Mouse (Mus musculus) CH12.LX (cell line): ENCODE data around the gene Ptma.

ENCODE experiments used
- BHLHE40 ChIP-seq: IDR thresholded peaks from 2 replicates; pipeline ENCODE4 v1.6.1; 2011; ENCODE audit warnings: mild to moderate bottlenecking, low read depth, low read length, improper control_type of control experiment
- CHD2 ChIP-seq: IDR thresholded peaks from 2 replicates; pipeline ENCODE4 v1.6.1; 2011; ENCODE audit warnings: low read length, improper control_type of control experiment
- CTCF ChIP-seq, 2 experiments: IDR thresholded peaks in 1 of 2; conservative IDR thresholded peaks in 1 of 2; 2 replicates each; pipeline ENCODE4 v1.5.1; 2011 to 2012; ENCODE audit warnings: low read depth in 2 of 2, low read length in 2 of 2, improper control_type of control experiment in 1 of 2, inconsistent platforms in 1 of 2, mild to moderate bottlenecking in 1 of 2, moderate library complexity in 1 of 2
- ELF1 ChIP-seq: IDR thresholded peaks from 2 replicates; pipeline ENCODE4 v1.6.1; 2014; ENCODE audit warnings: low read depth, mild to moderate bottlenecking, inconsistent platforms, low read length, improper control_type of control experiment
- EP300 ChIP-seq: IDR thresholded peaks from 2 replicates; pipeline ENCODE4 v1.6.1; 2011; ENCODE audit warnings: low read length, improper control_type of control experiment
- KAT2A ChIP-seq: IDR thresholded peaks from 2 replicates; pipeline ENCODE4 v1.6.1; 2012; ENCODE audit warnings: low read length, improper control_type of control experiment, inconsistent platforms; ENCODE audit not compliant: insufficient replicate concordance
- MAX ChIP-seq: IDR thresholded peaks from 2 replicates; pipeline ENCODE4 v1.6.1; 2011; ENCODE audit warnings: low read length, improper control_type of control experiment
- MYC ChIP-seq: IDR thresholded peaks from 2 replicates; pipeline ENCODE4 v1.6.1; 2011; ENCODE audit warnings: low read depth, mild to moderate bottlenecking, improper control_type of control experiment, low read length
- POLR2A ChIP-seq: IDR thresholded peaks from 2 replicates; pipeline ENCODE4 v1.6.1; 2011; ENCODE audit warnings: low read depth, mild to moderate bottlenecking, improper control_type of control experiment, low read length
- SIN3A ChIP-seq: IDR thresholded peaks from 2 replicates; pipeline ENCODE4 v1.6.1; 2012; ENCODE audit warnings: low read length, improper control_type of control experiment, inconsistent platforms
- USF1 ChIP-seq: IDR thresholded peaks from 2 replicates; pipeline ENCODE4 v1.6.1; 2014; ENCODE audit warnings: low read depth, mild to moderate bottlenecking, inconsistent platforms, low read length, improper control_type of control experiment
- ZC3H11A ChIP-seq: IDR thresholded peaks from 2 replicates; pipeline ENCODE4 v1.6.1; 2012; ENCODE audit warnings: low read depth, mild to moderate bottlenecking, inconsistent platforms, low read length, improper control_type of control experiment
- ZNF384 ChIP-seq: IDR thresholded peaks from 2 replicates; pipeline ENCODE4 v1.6.1; 2012; ENCODE audit warnings: low read depth, low read length, improper control_type of control experiment, inconsistent platforms

DNA sequence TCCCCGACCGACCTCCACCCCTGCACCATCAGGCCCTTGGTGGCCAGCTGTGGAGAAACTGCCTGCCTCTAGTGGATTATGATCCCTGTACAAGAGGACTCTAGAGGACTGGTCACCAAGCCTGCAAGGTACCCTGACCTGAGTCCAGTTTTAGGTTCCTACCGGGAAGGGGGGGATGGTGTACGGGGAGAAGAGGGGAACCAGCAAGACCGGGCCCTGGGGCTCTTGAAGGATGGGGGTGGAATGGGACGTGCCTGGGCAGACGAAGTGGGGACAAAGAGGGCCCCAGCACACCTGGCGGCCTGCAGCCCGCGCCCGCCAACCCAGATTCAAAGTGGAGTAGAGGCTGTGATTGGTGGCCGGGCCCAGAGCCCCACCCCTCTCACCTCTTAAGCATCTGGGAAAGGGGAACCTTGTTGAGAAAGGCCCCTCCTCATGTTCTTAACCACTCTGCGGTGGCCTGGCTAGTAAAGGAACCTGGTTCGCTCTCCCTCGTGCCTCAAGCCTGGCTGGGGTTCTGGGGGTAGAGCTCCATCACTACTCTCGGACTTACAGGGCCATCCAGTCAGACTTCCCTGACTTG lies 23.3 kb upstream of the Ptma start:
- TF ChIP-seq CTCF (conservative IDR thresholded peaks at IDR 0.05 in 1 of 2, IDR thresholded peaks at IDR 0.05 in 1 of 2; ENCODE audit: low read depth in 2 of 2, low read length in 2 of 2) (no peak), ZNF384 (no peak), POLR2A (peak; percentile 85), ZC3H11A (no peak), USF1 (no peak), KAT2A (0 out of 2 replicates have a peak, but pooled peaks have one; percentile 60), EP300 (peak; percentile 48; the same call in 1 of the 2 replicates), SIN3A (0 out of 2 replicates have a peak, but pooled peaks have one; percentile 58), ELF1 (no peak), CHD2 (peak; percentile 75), MYC (peak; percentile 78; the same call in 1 of the 2 replicates), BHLHE40 (peak; percentile 82), MAX (peak; percentile 22; the same call in 1 of the 2 replicates)
